Mouse (Mus musculus) adrenal gland, adult 10 weeks (tissue): ENCODE data around the gene Eef1akmt2. TPM values are rescaled to one million over a fixed set of nuclear protein-coding genes. Genes with fewer than 3 reads are reported as not detected.

Experiments
- polyA plus RNA-seq: library from polyadenylated mRNA; stranded (reverse); fragments of 350-450 nt; fragmentation: Illumina TruSeq; extraction: RNeasy Lipid Tissue Mini Kit (QIAGEN cat#74804); gene quantifications from one replicate; pipeline ENCODE4 v1.2.3, GENCODE M21; 2014; ENCODE audit warnings: low read depth, low replicate concordance

Gene Eef1akmt2
- 130 TPM for polyA plus RNA-seq

DNA sequence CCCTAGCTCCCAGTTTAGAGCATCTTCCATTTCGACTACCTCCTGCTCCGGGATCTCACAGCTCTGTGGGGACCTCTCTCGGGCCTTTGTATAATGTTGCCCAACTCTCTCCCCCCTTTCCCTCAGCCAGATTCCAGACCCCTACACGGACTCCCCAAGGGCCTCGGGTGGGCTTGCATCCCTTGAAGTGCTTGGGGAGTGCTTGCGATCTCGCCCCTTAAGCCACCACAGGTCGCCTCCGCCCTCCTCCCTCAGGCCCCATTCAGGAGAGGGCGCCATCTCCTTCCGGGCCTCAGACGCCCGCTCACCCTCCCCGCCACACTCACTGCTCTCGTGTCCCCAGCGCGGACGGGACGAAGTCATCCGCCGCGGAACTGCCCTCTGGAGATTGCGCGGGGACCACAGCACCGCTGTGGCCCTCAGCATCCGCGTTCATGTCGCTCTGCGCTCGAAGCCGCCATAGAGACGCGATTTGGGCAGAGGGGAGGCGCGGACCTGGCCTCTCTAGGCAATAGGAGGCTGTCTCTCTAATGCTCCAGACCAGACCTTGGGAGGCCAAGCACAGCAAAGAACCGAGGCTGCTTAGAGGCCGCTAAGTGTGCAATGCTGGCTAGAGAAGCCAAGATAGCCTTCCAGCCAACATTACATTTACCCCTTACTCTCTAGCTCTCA, at the start of gene Eef1akmt2:
Gene Eef1akmt2, minus strand, starts transcription at position 501 of the 672 bp plus-strand sequence.

DNA sequence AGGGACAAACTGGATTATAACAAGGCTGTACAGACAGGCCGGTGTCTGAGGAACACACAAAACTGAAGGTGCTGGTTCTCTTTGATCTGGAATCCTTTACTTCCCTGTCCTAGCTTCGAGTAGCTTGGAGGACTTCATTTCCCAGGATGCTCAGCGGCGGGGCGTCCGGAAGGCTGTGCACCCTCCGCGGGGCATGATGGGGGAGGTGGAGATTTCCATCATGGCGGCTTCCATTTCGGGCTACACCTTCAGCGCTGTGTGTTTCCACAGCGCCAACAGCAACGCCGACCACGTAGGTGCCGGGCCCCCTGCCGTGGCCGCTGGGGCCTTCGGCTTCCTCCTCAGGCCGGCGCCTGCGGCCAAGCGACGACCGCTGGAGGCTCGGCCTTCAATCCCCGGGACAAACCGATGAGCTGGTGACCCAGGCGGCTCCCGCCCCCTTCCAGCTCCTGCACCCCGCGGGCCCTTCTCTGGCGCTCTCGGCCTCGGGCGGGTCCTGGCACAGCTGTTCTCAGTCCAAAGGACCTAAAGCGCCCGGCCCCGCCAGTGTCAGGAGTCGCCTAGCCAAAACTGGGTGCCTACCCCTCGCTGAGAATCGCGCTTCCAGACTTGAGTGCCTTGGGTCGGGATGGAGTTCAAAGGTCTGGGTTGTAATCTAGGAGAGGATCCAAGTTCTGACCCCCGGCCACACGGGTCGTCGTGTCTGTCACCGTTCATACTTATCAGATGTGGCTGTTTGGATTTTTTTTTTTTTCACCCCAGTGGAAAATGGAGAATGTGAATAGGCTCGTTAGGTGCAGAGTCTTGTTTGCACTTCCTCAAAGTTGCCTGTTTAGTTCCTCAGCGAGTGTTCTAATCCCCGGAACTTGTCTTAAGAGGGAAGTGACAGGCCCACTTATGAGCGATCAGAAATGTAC, 6.8 kb upstream of the Eef1akmt2 start, which contains the start of gene Abraxas2:
Gene Abraxas2, plus strand, starts transcription at position 184 of the 917 bp plus-strand sequence.

DNA sequence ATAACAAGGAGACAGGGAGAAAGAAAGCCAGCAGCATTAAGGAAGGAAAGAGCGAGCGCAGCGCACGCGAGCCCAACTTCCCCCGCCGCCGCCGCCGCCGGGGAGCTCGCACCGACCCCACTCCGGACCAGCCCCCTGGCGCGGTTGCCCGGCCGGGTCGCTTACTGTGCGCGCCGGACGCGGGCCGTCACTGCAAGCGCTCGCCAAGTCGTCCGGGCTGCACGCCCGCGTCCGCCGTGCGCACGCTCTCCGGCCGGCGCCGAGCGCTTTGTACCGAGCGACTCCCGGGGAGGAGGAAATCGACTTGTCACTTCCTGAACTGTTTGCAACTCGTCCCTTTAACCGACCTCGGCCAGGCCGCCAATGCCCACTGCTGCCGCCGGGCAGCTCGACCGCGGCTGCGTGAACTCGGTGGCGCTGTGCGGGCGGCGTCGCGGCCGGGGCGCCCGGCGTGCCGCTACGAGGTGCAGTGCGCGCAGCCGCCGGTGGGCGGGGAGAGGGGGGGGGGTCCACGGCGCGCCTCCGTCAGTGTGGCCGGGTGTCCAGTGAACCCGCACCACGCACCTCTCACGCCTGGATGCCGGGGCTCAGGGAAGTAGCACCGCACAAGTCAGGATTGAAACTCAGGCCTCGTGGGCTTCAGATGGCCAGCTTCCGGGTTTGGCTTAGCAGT, 38.9 kb downstream of the Eef1akmt2 start, which contains the start of gene Fam53b:
Gene Fam53b, minus strand, starts transcription at position 471 of the 673 bp plus-strand sequence.

Other genes starting within 250 kb of the Eef1akmt2 start
- 9.3 TPM for gene Lhpp, start 242.0 kb downstream of the Eef1akmt2 start, polyA plus RNA-seq
- gene Fam53b, start 38.8 kb downstream of the Eef1akmt2 start, polyA plus RNA-seq, result 32.6 TPM
- gene Abraxas2, start 6.6 kb upstream of the Eef1akmt2 start, polyA plus RNA-seq, result 96.4 TPM
- gene Zranb1, start 78.5 kb upstream of the Eef1akmt2 start, polyA plus RNA-seq, result 75.1 TPM